Mouse (Mus musculus) thymus, postnatal 14 days (tissue): ENCODE data around the gene Wnt7a.

Experiments used
- DNase-seq: peaks from one replicate; pipeline ENCODE4 v3.0.0; 2021

Gene Wnt7a

GRCm38 (mm10) chr6:91410961-91411368, at the start of gene Wnt7a:
Gene Wnt7a (minus strand): TSS chr6:91411363.
- DNase-seq: peak; percentile 11

- DNase-seq: no peak
These were observed 48.3 kb upstream of the Wnt7a start for GRCm38 (mm10) chr6:91459471-91459870.

GRCm38 (mm10) chr6:91454546-91454945, 43.4 kb upstream of the Wnt7a start:
- DNase-seq: no peak

- no peak for DNase-seq
These were observed 40.9 kb upstream of the Wnt7a start for GRCm38 (mm10) chr6:91452056-91452455.

- no peak for DNase-seq
These were observed 38.5 kb upstream of the Wnt7a start for GRCm38 (mm10) chr6:91449472-91450225.

- no peak for DNase-seq
These were observed 34.2 kb upstream of the Wnt7a start for GRCm38 (mm10) chr6:91445316-91445715.

- DNase-seq: peak; percentile 9
These were observed 30.0 kb upstream of the Wnt7a start for GRCm38 (mm10) chr6:91441145-91441662.

GRCm38 (mm10) chr6:91440474-91441144, 29.4 kb upstream of the Wnt7a start:
- peak; percentile 93 for DNase-seq

GRCm38 (mm10) chr6:91424151-91424550, 13.0 kb upstream of the Wnt7a start:
- no peak for DNase-seq

- DNase-seq: no peak
These were observed 10.5 kb upstream of the Wnt7a start for GRCm38 (mm10) chr6:91421629-91422028.

GRCm38 (mm10) chr6:91417291-91417845, 6.2 kb upstream of the Wnt7a start:
- DNase-seq: no peak

- no peak for DNase-seq
These were observed 5.0 kb upstream of the Wnt7a start for GRCm38 (mm10) chr6:91416146-91416545.

- DNase-seq: peak; percentile 39
These were observed 3.7 kb upstream of the Wnt7a start for GRCm38 (mm10) chr6:91414890-91415289.

GRCm38 (mm10) chr6:91411369-91411981, 312 bp upstream of the Wnt7a start:
- peak; percentile 64 for DNase-seq

- no peak for DNase-seq
These were observed 889 bp downstream of the Wnt7a start for GRCm38 (mm10) chr6:91410168-91410780.

- DNase-seq: no peak
These were observed 1.6 kb downstream of the Wnt7a start for GRCm38 (mm10) chr6:91409448-91410167.

GRCm38 (mm10) chr6:91408616-91409015, 2.5 kb downstream of the Wnt7a start:
- DNase-seq: no peak

- no peak for DNase-seq
These were observed 9.6 kb downstream of the Wnt7a start for GRCm38 (mm10) chr6:91401591-91401990.

- no peak for DNase-seq
These were observed 10.6 kb downstream of the Wnt7a start for GRCm38 (mm10) chr6:91400514-91400913.

- DNase-seq: no peak
These were observed 18.5 kb downstream of the Wnt7a start for GRCm38 (mm10) chr6:91392475-91393174.

GRCm38 (mm10) chr6:91389141-91389540, 22.0 kb downstream of the Wnt7a start:
- no peak for DNase-seq

- DNase-seq: no peak
These were observed 26.7 kb downstream of the Wnt7a start for GRCm38 (mm10) chr6:91384415-91384814.
